Mouse (Mus musculus) intestine, postnatal 0 days (tissue): ENCODE measurements around the gene Hoxa11. TPM values are rescaled to one million over a fixed set of nuclear protein-coding genes. Genes with fewer than 3 reads are reported as not detected.

Experiments
- ATAC-seq: fragments of 200-750 bp; cut with Nextera tagmentation; 2 replicates; pipeline ENCODE4 v1.8.0; 2017; ENCODE audit warnings: mild to moderate bottlenecking, moderate TSS enrichment, moderate library complexity
- H3K27ac ChIP-seq: fragments of 300-500 bp; sonication (generic); 2 replicates; pipeline ENCODE4 v1.5.1; 2014; ENCODE audit warnings: mild to moderate bottlenecking, low read depth, low read length, moderate library complexity
- H3K27me3 ChIP-seq: fragments of 300-500 bp; sonication (generic); replicated peaks from 2 replicates; pipeline ENCODE4 v1.6.1; 2014; ENCODE audit warnings: low read length, mixed read lengths; ENCODE audit not compliant: control insufficient read depth, insufficient read depth
- H3K36me3 ChIP-seq: fragments of 300-500 bp; sonication (generic); 2 replicates; pipeline ENCODE4 v1.6.1; 2014; ENCODE audit warnings: mild to moderate bottlenecking, moderate library complexity; ENCODE audit not compliant: control insufficient read depth, insufficient read depth
- H3K4me1 ChIP-seq: fragments of 300-500 bp; sonication (generic); replicated peaks from 2 replicates; pipeline ENCODE4 v1.6.1; 2014; ENCODE audit warnings: antibody characterized with exemption, low read length, mixed read lengths; ENCODE audit not compliant: control insufficient read depth, insufficient read depth
- H3K4me2 ChIP-seq: fragments of 300-500 bp; sonication (generic); replicated peaks from 2 replicates; pipeline ENCODE4 v1.6.1; 2014; ENCODE audit warnings: low read depth, mild to moderate bottlenecking, moderate library complexity
- H3K4me3 ChIP-seq: fragments of 300-500 bp; sonication (generic); 2 replicates; pipeline ENCODE4 v1.5.1; 2014; ENCODE audit warnings: low read depth, low read length
- H3K9ac ChIP-seq: fragments of 300-500 bp; sonication (generic); 2 replicates; pipeline ENCODE4 v1.6.1; 2014; ENCODE audit warnings: mild to moderate bottlenecking, low read depth, low read length
- H3K9me3 ChIP-seq: fragments of 300-500 bp; sonication (generic); 2 replicates; pipeline ENCODE4 v1.6.1; 2016; ENCODE audit warnings: mixed run types; ENCODE audit not compliant: control insufficient read depth
- CTCF ChIP-seq: sonication (generic); IDR thresholded peaks from 2 replicates; pipeline ENCODE4 v1.5.1; 2016; ENCODE audit warnings: low read depth, mild to moderate bottlenecking, control low read depth, antibody characterized with exemption, moderate library complexity
- WGBS: fragments of 180-500 bp; shearing (Covaris S2); extraction: QIAGEN DNeasy Blood & Tissue Kit; methylation state at CpG from one replicate; pipeline ENCODE4 v1.1.7; 2014; 5-methylcytosine and 5-hydroxymethylcytosine counted together
- polyA plus RNA-seq: library from polyadenylated mRNA; unstranded; fragments of >200 nt; fragmentation: Nextera tagmentation; extraction: Ambion mirVana; gene quantifications from 2 replicates; pipeline ENCODE4 v1.2.1, GENCODE M21; 2015

Gene Hoxa11
- polyA plus RNA-seq, 1 experiment from 2014 or later, result 1.1 TPM

DNA sequence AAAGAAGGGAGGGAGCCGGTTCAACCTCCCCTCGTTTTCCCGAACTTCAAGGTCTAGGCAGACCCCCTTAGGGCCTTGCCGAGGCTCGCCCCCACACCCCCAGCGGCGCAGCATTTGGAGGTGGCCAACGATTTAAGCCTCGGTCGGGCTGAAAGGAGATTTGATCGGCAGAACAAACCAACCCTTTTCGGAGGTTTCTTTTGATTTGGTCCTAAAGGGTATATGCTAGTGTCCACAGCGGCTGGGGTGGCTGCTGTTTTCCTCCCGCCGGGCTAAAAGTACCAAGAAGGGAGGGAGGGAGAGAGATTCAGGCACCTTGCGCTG lies 3.8 kb upstream of the Hoxa11 start:
- TF ChIP-seq CTCF, result no peak
- Histone ChIP-seq H3K36me3 (no peaks in the 10 kb centered on the region), H3K9ac (no peak overlapping the region), H3K4me1 (no peaks in the 10 kb centered on the region), H3K27ac (no peak overlapping the region), H3K27me3 (peaks cover 98% of the 10 kb centered on the region), H3K4me3 (no peak overlapping the region), H3K9me3 (no peaks in the 10 kb centered on the region), H3K4me2 (peak overlapping the region; percentile 22; the same call in 1 of the 2 replicates)
- under 1% methylated on average over 16 of the region's 16 CpGs for WGBS
- ATAC-seq, result no peak

DNA sequence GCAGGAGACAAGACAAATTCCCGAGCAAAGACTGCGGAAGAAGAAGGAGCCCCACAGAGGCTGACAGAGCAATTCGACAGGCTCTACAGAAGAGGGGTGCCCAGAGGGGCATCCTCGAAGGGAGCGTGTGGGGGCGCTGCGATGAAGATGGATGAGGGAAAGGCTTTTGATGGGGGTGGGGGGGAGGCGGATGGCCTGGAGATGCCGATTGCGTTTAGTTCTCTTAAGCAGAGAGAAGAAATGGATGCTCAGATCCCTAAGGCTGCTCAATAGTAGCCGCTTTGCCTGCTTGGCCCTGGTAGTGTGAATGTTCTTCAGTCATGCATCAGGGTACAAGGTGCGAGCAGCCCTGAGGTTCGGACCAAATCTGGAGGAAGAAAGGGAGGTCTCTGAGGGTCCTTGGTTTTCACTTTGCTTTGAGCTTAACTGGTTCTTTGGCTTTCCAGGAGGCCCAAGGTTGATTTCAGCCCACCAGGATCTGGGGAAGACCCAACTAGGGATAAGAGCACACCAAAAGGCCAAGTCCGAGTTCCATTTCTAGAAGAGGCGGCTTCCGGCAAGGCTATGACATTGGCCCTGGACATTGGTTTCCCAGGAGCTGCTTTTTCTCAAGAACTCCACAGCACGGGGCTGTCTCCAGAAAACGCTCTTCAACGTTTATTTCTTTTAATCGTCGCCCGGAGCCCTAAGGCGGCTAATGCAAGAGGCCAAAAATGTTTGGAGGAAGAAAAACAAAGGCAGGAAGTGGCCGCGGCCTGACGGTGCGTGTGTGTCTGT lies 3.2 kb upstream of the Hoxa11 start:
- Histone ChIP-seq H3K4me1 (no peaks in the 10 kb centered on the region), H3K36me3 (no peaks in the 10 kb centered on the region; the same call in 1 of the 2 replicates), H3K9me3 (no peaks in the 10 kb centered on the region), H3K4me3 (peak overlapping the region; percentile 4; the same call in 1 of the 2 replicates), H3K27ac (no peak overlapping the region), H3K27me3 (peaks cover 98% of the 10 kb centered on the region), H3K4me2 (peak overlapping the region; percentile 22), H3K9ac (no peak overlapping the region)
- WGBS, result 4% methylated on average over 27 of the region's 27 CpGs
- no peak for TF ChIP-seq CTCF
- no peak for ATAC-seq

DNA sequence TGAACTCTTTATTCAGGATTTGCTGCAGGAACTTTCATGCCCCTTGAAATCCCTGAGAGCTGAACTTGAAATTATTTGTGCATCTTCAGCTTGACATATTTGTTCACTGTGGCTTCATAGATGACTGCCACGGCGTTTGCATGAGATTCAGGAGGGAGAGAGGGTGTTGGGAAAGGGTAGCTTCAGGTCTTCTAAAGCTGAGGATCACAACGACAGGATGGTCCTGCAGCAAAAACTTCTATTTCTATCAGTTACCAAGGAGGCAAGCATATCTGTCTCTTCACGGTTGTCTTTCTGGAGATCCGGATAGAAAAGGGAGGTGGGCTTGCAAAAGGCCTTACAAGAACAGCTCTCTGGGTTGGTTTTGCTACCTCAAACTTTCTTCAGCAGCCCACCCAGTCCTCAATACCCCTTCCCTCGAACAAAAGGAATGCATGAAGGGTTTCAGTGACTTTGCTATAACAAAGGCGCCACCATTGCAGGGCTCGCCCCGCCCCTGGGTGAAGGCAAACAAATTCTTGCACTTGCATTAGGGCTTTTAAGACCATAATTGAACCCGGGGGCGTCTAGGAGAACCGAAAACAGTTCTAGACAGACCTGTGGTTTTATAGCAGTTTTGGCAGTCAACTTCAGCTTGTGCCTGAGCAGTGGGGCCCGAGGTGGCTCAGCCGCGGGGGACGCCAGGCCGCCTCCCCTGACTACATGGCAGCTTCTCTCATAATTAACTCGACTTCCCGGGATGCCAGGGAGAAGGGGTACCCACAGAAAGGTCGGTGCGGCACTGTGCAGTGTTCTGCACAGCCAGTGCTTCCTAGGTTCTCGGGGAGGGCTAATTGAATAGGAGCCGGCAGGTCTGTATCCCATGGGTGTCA lies 2.4 kb upstream of the Hoxa11 start:
- Histone ChIP-seq H3K4me1 (no peaks in the 10 kb centered on the region), H3K4me2 (peak overlapping the region; percentile 1; the same call in 1 of the 2 replicates), H3K27me3 (peaks cover 98% of the 10 kb centered on the region), H3K9me3 (no peaks in the 10 kb centered on the region), H3K36me3 (no peaks in the 10 kb centered on the region; the same call in 1 of the 2 replicates), H3K27ac (no peak overlapping the region), H3K4me3 (peak overlapping the region; percentile 4; the same call in 1 of the 2 replicates), H3K9ac (no peak overlapping the region)
- TF ChIP-seq CTCF, result no peak
- WGBS, result 1% methylated on average over 23 of the region's 23 CpGs
- ATAC-seq, result no peak

DNA sequence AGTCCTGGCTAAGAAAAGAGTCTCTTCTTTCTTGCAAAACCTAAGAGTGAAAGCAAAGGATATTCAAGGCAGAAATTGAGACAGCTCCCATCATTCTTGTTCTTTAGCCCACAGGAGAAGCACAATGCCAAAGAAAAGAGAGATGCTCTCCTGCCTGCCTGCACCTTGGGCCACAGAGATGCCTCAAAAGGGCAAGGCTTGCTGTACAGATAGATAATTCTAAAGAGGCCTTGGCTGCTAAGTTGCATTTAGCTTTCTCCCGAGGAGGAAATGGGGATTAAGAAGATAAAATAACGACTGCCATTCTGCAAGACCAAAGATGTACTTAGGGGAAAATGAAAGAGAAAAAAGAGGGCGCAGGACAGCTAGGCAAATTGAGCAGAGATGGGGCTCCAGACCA lies 1.3 kb upstream of the Hoxa11 start:
- 4% methylated on average over 3 of the region's 3 CpGs for WGBS
- Histone ChIP-seq H3K36me3 (no peaks in the 10 kb centered on the region; the same call in 1 of the 2 replicates), H3K4me1 (no peaks in the 10 kb centered on the region), H3K27me3 (peaks cover 98% of the 10 kb centered on the region), H3K4me3 (peak overlapping the region; percentile 30; the same call in 1 of the 2 replicates), H3K4me2 (peak overlapping the region; percentile 37; the same call in 1 of the 2 replicates), H3K9ac (no peak overlapping the region), H3K9me3 (no peaks in the 10 kb centered on the region), H3K27ac (no peak overlapping the region)
- no peak for ATAC-seq
- TF ChIP-seq CTCF, result no peak

DNA sequence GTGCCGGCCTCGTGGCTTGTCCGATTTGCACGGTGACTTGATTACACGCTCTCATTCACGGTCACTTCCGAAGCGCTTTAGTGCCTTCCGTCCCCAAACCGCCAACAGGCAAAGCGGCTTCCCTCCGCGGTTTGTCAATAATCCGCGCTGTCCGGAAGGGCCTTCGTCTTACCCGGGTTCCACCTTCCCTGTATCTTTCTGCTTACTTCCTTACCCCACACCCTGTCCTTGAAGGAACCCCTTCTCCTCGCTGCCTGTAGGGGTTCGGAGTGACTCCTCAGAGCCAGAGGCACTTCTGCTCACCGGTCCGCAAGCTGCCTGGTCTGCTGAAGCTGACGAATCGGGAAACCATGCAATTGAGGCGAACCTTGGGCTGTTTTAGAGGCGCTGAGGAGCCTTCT lies 793 bp upstream of the Hoxa11 start:
- Histone ChIP-seq H3K9me3 (no peaks in the 10 kb centered on the region), H3K9ac (0 out of 2 replicates have a peak overlapping the region, but pooled peaks have one; percentile 13), H3K4me1 (no peaks in the 10 kb centered on the region), H3K36me3 (no peaks in the 10 kb centered on the region; the same call in 1 of the 2 replicates), H3K4me2 (peak overlapping the region; percentile 37; the same call in 1 of the 2 replicates), H3K4me3 (peak overlapping the region; percentile 30), H3K27ac (no peak overlapping the region), H3K27me3 (peaks cover 98% of the 10 kb centered on the region)
- WGBS, result under 1% methylated on average over 26 of the region's 26 CpGs
- no peak for ATAC-seq
- no peak for TF ChIP-seq CTCF
